Mouse (Mus musculus) liver, embryonic 18 days (tissue): ENCODE results near the gene Rrp1. TPM values are rescaled to one million over a fixed set of nuclear protein-coding genes. Genes with fewer than 3 reads are reported as not detected.

Experiments
- polyA plus RNA-seq: library from polyadenylated mRNA; depleted of rRNA; stranded (reverse); fragments of >200 nt; gene quantifications from 2 replicates; pipeline ENCODE4 v1.2.3, GENCODE M21; 2012; rRNA removed

Gene Rrp1
- 75.8 and 87.1 TPM in 2 replicates for polyA plus RNA-seq

GRCm38 (mm10) chr10:78412319-78413151 is at the start of gene Rrp1:
Rrp1 (minus strand) TSS chr10:78413043.

GRCm38 (mm10) chr10:78425181-78426041 is 12.6 kb upstream of the Rrp1 start, which contains the start of gene Cstb:
Cstb (plus strand) TSS chr10:78425669.

GRCm38 (mm10) chr10:78351887-78352665 is 60.8 kb downstream of the Rrp1 start, which contains the start of gene Agpat3:
Agpat3 (minus strand) TSS chr10:78352489.

Other genes starting within 250 kb of the Rrp1 start
- gene D10Jhu81e, start 243.3 kb downstream of the Rrp1 start, polyA plus RNA-seq: 65.9 and 70.8 TPM in 2 replicates
- gene Pwp2, start 227.9 kb downstream of the Rrp1 start, polyA plus RNA-seq: 5.5 and 5.8 TPM in 2 replicates
- 11.6 and 11.9 TPM in 2 replicates for gene Trappc10, start 168.4 kb downstream of the Rrp1 start, polyA plus RNA-seq
- gene Agpat3, start 60.6 kb downstream of the Rrp1 start, polyA plus RNA-seq: 71.9 and 76.1 TPM in 2 replicates
- 87.9 and 95.2 TPM in 2 replicates for gene Cstb, start 12.6 kb upstream of the Rrp1 start, polyA plus RNA-seq
- gene Pdxk, start 51.9 kb upstream of the Rrp1 start, polyA plus RNA-seq: 6.8 and 7.9 TPM in 2 replicates
- 0.20 TPM in 1 of 2 replicates, not detected in the other for gene Olfr1358, start 104.4 kb upstream of the Rrp1 start, polyA plus RNA-seq
- gene Ilvbl, start 161.3 kb upstream of the Rrp1 start, polyA plus RNA-seq: 14.4 and 17.4 TPM in 2 replicates
- 2.9 TPM in 2 replicates for gene Syde1, start 178.9 kb upstream of the Rrp1 start, polyA plus RNA-seq
- gene Olfr1357, start 205.0 kb upstream of the Rrp1 start, polyA plus RNA-seq: not detected in 2 replicates